Mouse (Mus musculus): ENCODE measurements at regions not wholly inside any gene's neighbourhood (a gene's known extent, or its start where the extent isn't known, plus 50 kb on each side); places are given as distances from the start of the nearest gene placed in this dataset.

DNA sequence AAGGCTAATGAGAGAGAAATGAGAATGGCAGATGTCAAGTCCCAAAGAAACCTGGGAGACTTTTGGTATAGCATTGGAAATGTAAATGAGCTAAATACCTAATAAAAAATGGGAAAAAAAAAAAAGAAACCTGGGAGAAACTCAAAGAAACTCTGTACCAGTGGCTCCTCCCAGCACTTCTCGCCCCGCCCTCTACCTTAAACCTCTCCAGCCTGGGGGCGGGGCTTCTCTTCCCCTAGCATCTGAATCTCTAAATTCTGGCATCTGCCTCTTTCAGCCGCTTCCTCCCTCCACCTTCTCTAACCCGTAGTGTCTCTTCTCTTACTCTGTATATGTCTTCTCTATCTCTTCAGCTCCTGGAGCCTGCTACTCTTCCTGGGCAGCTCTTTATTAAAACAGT lies 53.2 kb downstream of the Gpr6 start:
- DNase-seq (ENCODE audit: low spot score): no peak

DNA sequence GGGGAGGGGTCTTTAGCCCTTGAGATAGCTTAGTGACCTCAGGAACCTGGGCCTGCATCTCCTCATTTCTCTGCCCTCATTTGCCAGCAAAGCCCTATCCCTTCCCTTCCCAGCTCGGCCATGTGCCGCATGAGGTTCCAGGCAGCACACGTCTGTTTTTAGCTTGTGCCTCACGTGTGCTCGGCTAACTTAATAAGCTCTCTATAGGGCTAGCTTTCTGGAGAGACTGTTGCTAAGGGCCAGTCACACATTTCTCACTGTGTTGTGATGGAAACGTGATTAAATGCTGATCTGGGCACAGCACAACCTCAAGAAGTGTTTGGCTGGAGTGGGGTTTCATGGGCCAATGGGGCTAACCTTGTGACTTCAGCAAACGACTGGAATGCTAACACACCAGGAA lies 55.5 kb downstream of the Gpr6 start:
- DNase-seq (ENCODE audit: low spot score): no peak

DNA sequence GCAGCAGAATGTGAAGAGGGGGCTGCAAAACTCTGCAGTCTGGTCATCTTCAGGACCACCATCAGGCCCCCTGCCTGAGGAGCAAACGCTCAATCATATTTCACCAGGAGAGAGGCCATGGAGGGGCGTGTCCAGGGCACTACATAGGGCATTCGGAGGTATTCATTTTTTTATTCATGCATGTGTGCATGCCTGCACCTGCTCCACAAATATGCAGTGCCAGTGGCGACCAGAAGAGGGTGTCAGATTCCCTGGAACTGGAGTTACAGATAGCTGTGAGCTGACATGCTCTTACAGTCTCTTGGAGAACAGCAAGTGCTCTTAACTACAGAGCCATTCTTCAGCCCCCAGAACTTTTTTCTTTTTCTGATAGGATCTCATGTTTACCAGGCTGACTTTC lies 56.4 kb downstream of the Gpr6 start:
- DNase-seq (ENCODE audit: low spot score): peak; percentile 72

DNA sequence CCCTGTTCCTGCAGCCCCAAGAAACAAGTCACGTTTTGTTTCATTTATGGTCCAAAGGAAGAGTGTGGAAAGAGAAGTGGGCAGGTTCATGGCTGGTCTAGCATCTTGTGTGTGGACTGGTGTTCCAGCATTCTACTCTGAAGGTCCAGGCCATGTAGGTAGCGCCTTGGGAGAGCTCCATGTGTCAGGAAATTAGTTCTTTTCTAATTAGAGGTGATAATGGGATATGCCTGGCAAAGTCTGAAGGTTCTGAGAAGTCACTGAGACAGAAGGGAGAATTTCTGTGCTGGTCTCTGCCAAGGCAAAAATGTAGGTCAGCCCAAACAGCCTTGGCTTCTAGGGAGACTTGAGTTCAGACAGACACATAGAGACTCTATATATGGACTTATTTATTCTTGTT lies 61.5 kb downstream of the Gpr6 start:
- no peak for DNase-seq (ENCODE audit: low spot score)

DNA sequence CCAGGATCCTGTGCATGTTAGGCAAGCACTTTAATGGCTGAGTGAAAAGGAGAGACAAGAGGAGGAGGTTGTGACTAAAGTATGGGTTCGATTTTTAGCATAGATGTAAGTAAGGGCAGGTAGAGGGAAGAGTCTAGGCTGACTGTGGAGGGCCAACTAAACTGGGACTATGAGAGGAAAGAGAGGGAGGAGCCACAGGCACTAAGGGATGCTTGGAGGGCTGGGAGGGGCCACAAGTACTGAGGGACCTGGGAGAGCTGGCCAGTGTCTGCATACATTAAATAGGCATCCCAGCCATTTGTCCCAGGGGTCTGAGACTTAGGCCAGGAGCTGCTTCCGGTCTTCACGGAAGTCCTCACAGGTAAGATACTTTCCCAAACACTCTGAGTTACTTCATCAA lies 64.2 kb downstream of the Gpr6 start:
- DNase-seq (ENCODE audit: low spot score): peak; percentile 1

DNA sequence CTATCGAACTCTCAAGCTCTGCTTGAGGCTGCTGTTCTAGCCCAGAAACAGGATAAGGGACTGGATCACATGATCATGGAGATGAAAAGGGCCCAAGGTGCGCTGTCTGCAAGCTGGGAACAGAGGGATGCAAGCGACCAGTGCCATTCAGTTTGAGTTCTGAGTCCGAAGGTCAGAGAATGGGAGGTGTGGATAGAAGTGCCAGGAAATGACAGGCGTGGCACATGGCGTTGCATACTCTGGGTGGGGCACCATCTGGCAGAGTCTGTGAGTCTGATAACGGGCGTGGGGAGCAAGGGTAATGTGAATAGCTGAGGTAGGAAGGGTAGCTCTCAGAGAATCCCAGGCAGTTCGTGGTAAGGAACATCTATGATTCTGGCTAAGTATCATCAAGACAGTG lies 65.5 kb downstream of the Gpr6 start:
- peak; percentile 2 for DNase-seq (ENCODE audit: low spot score)

DNA sequence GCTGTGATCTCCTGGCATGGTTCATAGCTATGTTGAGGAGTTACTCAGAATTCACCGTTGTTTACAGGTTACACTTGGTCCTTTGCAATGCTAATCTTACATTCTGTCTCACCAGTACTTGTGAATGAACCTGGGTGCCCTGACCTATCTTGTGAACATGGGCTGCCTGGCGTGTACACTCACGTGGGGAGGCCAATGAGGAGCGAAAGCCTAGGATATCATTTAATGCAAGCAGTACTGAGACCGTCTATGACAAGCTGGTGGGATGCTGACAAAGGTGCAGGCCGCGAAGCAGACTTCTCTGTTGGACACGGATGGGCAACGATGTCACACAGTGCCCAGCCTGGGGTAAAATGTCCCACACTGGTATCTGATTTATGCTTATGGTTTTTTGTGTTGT lies 66.3 kb downstream of the Gpr6 start:
- peak; percentile 2 for DNase-seq (ENCODE audit: low spot score)

DNA sequence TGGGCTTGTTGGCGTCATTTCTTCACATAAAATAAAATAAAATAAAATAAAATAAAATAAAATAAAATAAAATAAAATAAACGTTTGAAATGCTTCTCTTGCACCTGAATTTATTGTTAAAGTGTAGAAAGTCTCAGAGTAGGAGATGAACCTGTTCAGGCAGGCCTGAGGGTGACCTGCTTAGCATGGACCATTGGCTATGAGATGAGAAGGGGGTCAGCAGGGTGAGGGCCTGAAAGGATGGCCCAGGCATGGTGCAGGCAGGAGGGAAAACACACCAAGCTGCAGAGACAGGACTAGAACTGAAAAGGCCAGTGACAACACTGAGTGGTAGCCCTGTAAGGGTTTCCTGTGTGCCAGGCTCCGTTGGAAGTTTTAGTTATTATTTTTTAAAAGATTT lies 67.3 kb downstream of the Gpr6 start:
- no peak for DNase-seq (ENCODE audit: low spot score)

DNA sequence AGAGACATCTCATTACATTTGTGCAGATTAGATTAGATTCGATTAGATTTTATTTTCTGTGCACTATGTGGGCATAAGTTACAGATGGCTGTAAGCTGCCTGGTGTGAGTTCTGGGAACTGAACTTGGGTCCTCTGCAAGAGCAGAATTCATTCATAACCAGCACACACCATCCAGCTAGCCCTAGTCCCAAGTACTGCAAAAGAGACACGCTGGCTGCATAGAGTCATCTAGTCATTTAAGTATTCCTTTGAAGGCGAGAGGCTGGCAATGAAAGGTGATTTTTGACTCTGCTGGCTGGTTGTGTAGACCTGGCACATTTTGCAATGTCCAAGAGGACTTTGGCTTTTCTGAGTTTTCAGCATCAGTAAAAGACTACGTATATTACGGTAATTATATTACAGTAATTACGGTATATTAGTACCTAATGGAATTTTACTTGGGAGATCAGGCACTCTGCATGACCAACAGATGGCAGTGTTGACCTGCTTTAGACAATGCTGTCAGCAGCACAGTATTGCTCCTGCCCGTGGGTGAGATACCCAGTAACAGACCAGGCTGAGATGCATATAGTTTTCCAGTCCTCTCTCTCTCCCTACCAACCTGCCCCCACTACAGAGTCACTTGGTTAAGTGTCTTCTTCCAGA lies 67.9 kb downstream of the Gpr6 start:
- peak; percentile 60 for DNase-seq (ENCODE audit: low spot score)

DNA sequence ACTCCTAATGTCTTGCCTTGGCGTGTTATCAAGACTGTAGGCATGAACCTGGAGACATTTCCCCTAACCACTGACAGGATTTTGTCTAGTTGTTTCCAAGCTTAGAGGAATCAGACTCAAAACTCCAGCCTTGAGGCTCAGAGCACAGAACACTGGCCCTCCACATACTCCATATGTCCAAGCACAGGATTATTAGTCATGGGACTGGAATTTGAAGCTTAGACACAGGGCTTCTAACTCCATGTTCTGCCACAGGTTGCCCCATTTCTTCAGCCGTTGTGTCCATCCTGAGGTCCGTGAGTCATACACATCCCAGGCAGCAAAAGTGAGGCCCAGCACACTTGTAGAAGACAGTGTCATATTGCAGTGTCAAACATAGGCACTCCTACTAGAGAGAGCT lies 68.9 kb downstream of the Gpr6 start:
- DNase-seq (ENCODE audit: low spot score): peak; percentile 2

DNA sequence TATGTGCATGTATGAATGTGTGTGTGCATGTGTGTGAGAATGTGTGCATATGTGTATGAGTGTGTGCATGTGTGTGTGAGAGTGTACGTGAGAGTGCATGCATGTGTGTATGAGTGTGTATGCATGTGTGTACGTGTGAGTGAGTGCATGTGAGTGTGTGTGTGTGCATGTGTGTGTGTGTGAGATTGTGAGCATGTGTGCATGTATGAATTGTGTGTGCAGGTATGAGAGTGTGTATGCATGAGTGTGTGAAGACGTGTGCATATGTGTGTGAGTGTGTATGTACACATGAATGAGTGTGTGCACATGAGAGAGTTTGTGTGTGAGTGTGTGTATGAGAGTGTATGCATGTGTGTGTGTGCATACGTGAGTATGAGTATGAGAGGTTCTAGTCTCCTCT lies 71.1 kb downstream of the Gpr6 start:
- no peak for DNase-seq (ENCODE audit: low spot score)

DNA sequence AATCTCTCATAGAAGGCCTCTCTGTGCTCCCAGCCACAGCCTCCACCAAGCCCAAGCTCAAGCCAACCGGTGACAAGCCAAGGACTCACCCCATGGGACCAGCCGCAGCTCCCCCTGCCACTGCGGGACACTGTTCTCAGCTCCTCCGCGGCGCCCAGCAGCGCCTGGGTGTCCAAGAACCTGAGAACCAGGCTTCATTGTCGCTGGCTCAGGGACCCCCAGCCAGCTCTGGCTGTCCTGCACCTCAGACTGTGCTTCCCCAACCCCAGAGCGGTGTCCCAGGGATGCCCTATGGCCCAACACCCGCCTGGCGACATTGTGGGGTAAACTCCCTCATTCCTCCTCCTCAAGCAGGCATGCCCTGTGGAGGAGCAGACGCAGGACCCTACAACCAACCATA lies 72.6 kb downstream of the Gpr6 start:
- DNase-seq (ENCODE audit: low spot score): no peak

DNA sequence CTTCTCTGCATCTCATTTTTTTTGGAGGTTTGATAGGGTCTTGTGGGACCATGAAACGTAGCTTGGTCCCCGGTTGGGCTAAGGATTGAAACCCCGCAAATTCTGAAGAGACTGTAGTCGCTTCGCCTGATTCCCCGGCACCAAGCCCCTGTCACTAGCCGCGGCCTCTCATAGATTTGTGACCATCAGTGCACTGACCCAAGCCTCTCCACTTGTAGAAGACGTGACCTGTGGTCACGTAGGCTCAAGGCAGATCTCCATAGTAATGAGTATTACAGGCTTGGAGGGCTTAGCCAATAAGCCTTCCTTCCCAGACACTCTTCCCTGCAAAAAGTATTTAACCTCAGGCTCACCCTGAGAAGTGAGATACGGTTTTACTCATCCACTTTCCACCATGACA lies 73.3 kb downstream of the Gpr6 start:
- no peak for DNase-seq (ENCODE audit: low spot score)

DNA sequence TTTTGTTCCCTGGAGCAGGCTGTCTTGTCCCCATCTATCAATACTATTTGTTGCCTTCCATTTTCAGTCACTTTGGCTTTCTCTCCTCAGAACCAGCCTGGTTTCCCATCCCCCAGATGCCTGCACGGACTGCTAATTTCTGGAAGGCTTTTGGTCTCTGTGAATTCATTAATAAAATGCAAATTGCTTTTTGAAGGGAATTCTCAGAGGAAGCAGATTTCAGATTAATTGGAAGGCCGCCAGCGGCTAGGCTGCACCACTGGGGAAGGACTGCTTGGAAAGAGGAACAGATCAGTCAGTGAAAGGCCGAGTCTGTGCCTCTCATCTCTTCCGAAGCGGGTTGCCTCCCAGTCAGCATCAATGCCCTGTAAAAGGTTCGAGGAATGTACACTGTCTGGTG lies 73.8 kb downstream of the Gpr6 start:
- peak; percentile 68 for DNase-seq (ENCODE audit: low spot score)

DNA sequence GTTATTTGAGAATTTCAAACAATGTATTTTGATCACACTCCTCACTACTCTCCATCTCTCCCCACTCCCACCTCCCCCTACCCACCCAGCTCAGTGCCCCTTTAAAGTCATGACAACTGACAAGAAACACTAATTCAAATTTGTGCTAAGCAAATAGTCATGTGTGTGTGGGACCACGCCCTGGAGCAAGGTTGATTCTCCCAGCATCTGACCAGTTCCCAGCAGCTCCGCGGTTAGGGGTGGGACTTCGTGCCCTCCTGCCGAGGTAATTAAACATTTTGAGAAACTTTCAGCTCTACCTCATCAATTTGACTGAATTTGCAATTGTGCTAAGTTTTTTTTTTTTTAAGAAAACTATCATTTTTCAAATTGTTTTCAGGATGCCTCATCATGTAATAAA lies 74.5 kb downstream of the Gpr6 start:
- no peak for DNase-seq (ENCODE audit: low spot score)
